Mouse (Mus musculus): Measurements from ENCODE around the gene Cdk2ap2. TPM values are rescaled to one million over a fixed set of nuclear protein-coding genes. Genes with fewer than 3 reads are reported as not detected.

Gene Cdk2ap2
- polyA plus RNA-seq, 1 experiment from 2014 or later = 84.3 TPM

- no peak overlapping the region for H3K4me2 ChIP-seq (replicated peaks; ENCODE audit: low read depth, low read length)
- no peaks in the 10 kb centered on the region for H3K9me3 ChIP-seq (ENCODE audit: control insufficient read depth, low read length)
- WGBS = 80% methylated on average over 6 of the region's 6 CpGs
- H3K27me3 ChIP-seq (ENCODE audit: control insufficient read depth, insufficient read depth, low read length) = no peaks in the 10 kb centered on the region
- H3K4me3 ChIP-seq (ENCODE audit: low read depth, low read length) = no peak overlapping the region
- ATAC-seq (ENCODE audit: low FRiP score) (no peak), DNase-seq (ENCODE audit: low spot score) (no peak)
- no peaks in the 10 kb centered on the region for H3K4me1 ChIP-seq (replicated peaks; ENCODE audit: control insufficient read depth, insufficient read depth, low read length)
- no peak overlapping the region for H3K9ac ChIP-seq (ENCODE audit: low read depth, low read length)
- H3K27ac ChIP-seq (ENCODE audit: low read depth, low read length) = no peak overlapping the region
- no peaks in the 10 kb centered on the region for H3K36me3 ChIP-seq (ENCODE audit: control insufficient read depth, insufficient read depth, low read length)
These were observed 24.1 kb upstream of the Cdk2ap2 start for GRCm38 (mm10) chr19:4072706-4073424.

- no peak overlapping the region for H3K4me3 ChIP-seq (ENCODE audit: low read depth, low read length)
- 78% methylated on average over 1 of the region's 1 CpGs for WGBS
- H3K4me1 ChIP-seq (replicated peaks; ENCODE audit: control insufficient read depth, insufficient read depth, low read length) = no peaks in the 10 kb centered on the region
- no peaks in the 10 kb centered on the region for H3K27me3 ChIP-seq (ENCODE audit: control insufficient read depth, insufficient read depth, low read length)
- H3K27ac ChIP-seq (ENCODE audit: low read depth, low read length) = no peak overlapping the region
- H3K9ac ChIP-seq (ENCODE audit: low read depth, low read length) = no peak overlapping the region
- no peaks in the 10 kb centered on the region for H3K36me3 ChIP-seq (ENCODE audit: control insufficient read depth, insufficient read depth, low read length)
- H3K4me2 ChIP-seq (replicated peaks; ENCODE audit: low read depth, low read length) = no peak overlapping the region
- no peak for ATAC-seq (ENCODE audit: low FRiP score)
- H3K9me3 ChIP-seq (ENCODE audit: control insufficient read depth, low read length) = no peaks in the 10 kb centered on the region
- DNase-seq (ENCODE audit: low spot score) = no peak
These were observed 21.5 kb upstream of the Cdk2ap2 start for GRCm38 (mm10) chr19:4075531-4075930.

GRCm38 (mm10) chr19:4079594-4079993 lies 17.4 kb upstream of the Cdk2ap2 start:
- Histone ChIP-seq H3K36me3 (ENCODE audit: control insufficient read depth, insufficient read depth, low read length) (no peaks in the 10 kb centered on the region), H3K4me1 (replicated peaks; ENCODE audit: control insufficient read depth, insufficient read depth, low read length) (no peaks in the 10 kb centered on the region), H3K27ac (ENCODE audit: low read depth, low read length) (no peak overlapping the region), H3K9me3 (ENCODE audit: control insufficient read depth, low read length) (no peaks in the 10 kb centered on the region), H3K9ac (ENCODE audit: low read depth, low read length) (no peak overlapping the region), H3K4me2 (replicated peaks; ENCODE audit: low read depth, low read length) (no peak overlapping the region), H3K4me3 (ENCODE audit: low read depth, low read length) (no peak overlapping the region), H3K27me3 (ENCODE audit: control insufficient read depth, insufficient read depth, low read length) (no peaks in the 10 kb centered on the region)
- DNase-seq (ENCODE audit: low spot score) = no peak
- WGBS = 94% methylated on average over 1 of the region's 1 CpGs
- no peak for ATAC-seq (ENCODE audit: low FRiP score)

GRCm38 (mm10) chr19:4080511-4081009 lies 16.4 kb upstream of the Cdk2ap2 start:
- no peak for ATAC-seq (ENCODE audit: low FRiP score)
- H3K9me3 ChIP-seq (ENCODE audit: control insufficient read depth, low read length) = no peaks in the 10 kb centered on the region
- H3K4me2 ChIP-seq (replicated peaks; ENCODE audit: low read depth, low read length) = no peak overlapping the region
- no peak for DNase-seq (ENCODE audit: low spot score)
- H3K4me1 ChIP-seq (replicated peaks; ENCODE audit: control insufficient read depth, insufficient read depth, low read length) = no peaks in the 10 kb centered on the region
- no peak overlapping the region for H3K9ac ChIP-seq (ENCODE audit: low read depth, low read length)
- no peaks in the 10 kb centered on the region for H3K27me3 ChIP-seq (ENCODE audit: control insufficient read depth, insufficient read depth, low read length)
- H3K27ac ChIP-seq (ENCODE audit: low read depth, low read length) = no peak overlapping the region
- no peaks in the 10 kb centered on the region for H3K36me3 ChIP-seq (ENCODE audit: control insufficient read depth, insufficient read depth, low read length)
- no peak overlapping the region for H3K4me3 ChIP-seq (ENCODE audit: low read depth, low read length)
- 67% methylated on average over 8 of the region's 8 CpGs for WGBS

- Histone ChIP-seq H3K4me2 (replicated peaks; ENCODE audit: low read depth, low read length) (no peak within 1 kb of the TSS), H3K4me1 (replicated peaks; ENCODE audit: control insufficient read depth, insufficient read depth, low read length) (no peaks in the 10 kb centered on the region), H3K27me3 (ENCODE audit: control insufficient read depth, insufficient read depth, low read length) (no peaks in the 10 kb centered on the region), H3K9me3 (ENCODE audit: control insufficient read depth, low read length) (no peaks in the 10 kb centered on the region), H3K4me3 (ENCODE audit: low read depth, low read length) (no peak within 1 kb of the TSS), H3K27ac (ENCODE audit: low read depth, low read length) (no peak within 1 kb of the TSS), H3K9ac (ENCODE audit: low read depth, low read length) (no peak within 1 kb of the TSS), H3K36me3 (ENCODE audit: control insufficient read depth, insufficient read depth, low read length) (no peaks in the 10 kb centered on the region)
- DNase-seq (ENCODE audit: low spot score) = no peak
- ATAC-seq (ENCODE audit: low FRiP score) = no peak
- WGBS = 66% methylated on average over 3 of the region's 3 CpGs
These were observed 15.6 kb upstream of the Cdk2ap2 start, which contains the start of gene Cabp2 for GRCm38 (mm10) chr19:4081394-4081793. Gene Cabp2 (plus strand): TSS chr19:4081578.

GRCm38 (mm10) chr19:4082219-4082965 lies 14.6 kb upstream of the Cdk2ap2 start:
- H3K36me3 ChIP-seq (ENCODE audit: control insufficient read depth, insufficient read depth, low read length) = no peaks in the 10 kb centered on the region
- H3K27ac ChIP-seq (ENCODE audit: low read depth, low read length) = no peak overlapping the region
- H3K4me1 ChIP-seq (replicated peaks; ENCODE audit: control insufficient read depth, insufficient read depth, low read length) = no peaks in the 10 kb centered on the region
- no peak for DNase-seq (ENCODE audit: low spot score)
- H3K4me2 ChIP-seq (replicated peaks; ENCODE audit: low read depth, low read length) = no peak overlapping the region
- H3K27me3 ChIP-seq (ENCODE audit: control insufficient read depth, insufficient read depth, low read length) = no peaks in the 10 kb centered on the region
- no peak overlapping the region for H3K9ac ChIP-seq (ENCODE audit: low read depth, low read length)
- H3K9me3 ChIP-seq (ENCODE audit: control insufficient read depth, low read length) = no peaks in the 10 kb centered on the region
- no peak overlapping the region for H3K4me3 ChIP-seq (ENCODE audit: low read depth, low read length)
- ATAC-seq (ENCODE audit: low FRiP score) = no peak
- WGBS = 82% methylated on average over 11 of the region's 11 CpGs

- WGBS = 75% methylated on average over 7 of the region's 7 CpGs
- H3K4me2 ChIP-seq (replicated peaks; ENCODE audit: low read depth, low read length) = no peak overlapping the region
- ATAC-seq (ENCODE audit: low FRiP score) = no peak
These were observed 13.7 kb upstream of the Cdk2ap2 start for GRCm38 (mm10) chr19:4083316-4083715.

GRCm38 (mm10) chr19:4083826-4084225 lies 13.2 kb upstream of the Cdk2ap2 start:
- H3K36me3 ChIP-seq (ENCODE audit: control insufficient read depth, insufficient read depth, low read length) = no peaks in the 10 kb centered on the region
- ATAC-seq (ENCODE audit: low FRiP score) (no peak), DNase-seq (ENCODE audit: low spot score) (no peak)
- no peak overlapping the region for H3K4me2 ChIP-seq (replicated peaks; ENCODE audit: low read depth, low read length)
- 28% methylated on average over 8 of the region's 8 CpGs for WGBS
- H3K9ac ChIP-seq (ENCODE audit: low read depth, low read length) = no peak overlapping the region
- H3K9me3 ChIP-seq (ENCODE audit: control insufficient read depth, low read length) = no peaks in the 10 kb centered on the region
- H3K4me1 ChIP-seq (replicated peaks; ENCODE audit: control insufficient read depth, insufficient read depth, low read length) = no peaks in the 10 kb centered on the region
- no peak overlapping the region for H3K27ac ChIP-seq (ENCODE audit: low read depth, low read length)
- H3K4me3 ChIP-seq (ENCODE audit: low read depth, low read length) = no peak overlapping the region
- no peaks in the 10 kb centered on the region for H3K27me3 ChIP-seq (ENCODE audit: control insufficient read depth, insufficient read depth, low read length)

More at GRCm38 (mm10) chr19:4083316-4083715, 13.7 kb upstream of the Cdk2ap2 start:
- no peaks in the 10 kb centered on the region for H3K9me3 ChIP-seq (ENCODE audit: control insufficient read depth, low read length)
- no peak overlapping the region for H3K27ac ChIP-seq (ENCODE audit: low read depth, low read length)
- H3K4me1 ChIP-seq (replicated peaks; ENCODE audit: control insufficient read depth, insufficient read depth, low read length) = no peaks in the 10 kb centered on the region
- no peak overlapping the region for H3K9ac ChIP-seq (ENCODE audit: low read depth, low read length)
- DNase-seq (ENCODE audit: low spot score) = no peak
- no peaks in the 10 kb centered on the region for H3K36me3 ChIP-seq (ENCODE audit: control insufficient read depth, insufficient read depth, low read length)
- H3K27me3 ChIP-seq (ENCODE audit: control insufficient read depth, insufficient read depth, low read length) = no peaks in the 10 kb centered on the region
- H3K4me3 ChIP-seq (ENCODE audit: low read depth, low read length) = no peak overlapping the region
